Mouse (Mus musculus) brain, embryonic 14.5 days (tissue): ENCODE results near the gene Vsig10.

ENCODE experiments used
- CTCF ChIP-seq: fragments of 200-500 bp; IDR thresholded peaks from 2 replicates; pipeline ENCODE4 v1.5.1; 2012; ENCODE audit warnings: inconsistent platforms, mild to moderate bottlenecking, moderate library complexity, borderline replicate concordance; ENCODE audit not compliant: insufficient read depth, insufficient read length; ENCODE audit errors: extremely low read depth
- POLR2A ChIP-seq: fragments of 200-500 bp; IDR thresholded peaks from 2 replicates; pipeline ENCODE4 v1.6.1; 2012; ENCODE audit warnings: mild to moderate bottlenecking, inconsistent platforms, borderline replicate concordance; ENCODE audit not compliant: poor library complexity, insufficient read depth, insufficient read length, severe bottlenecking; ENCODE audit errors: extremely low read depth

DNA sequence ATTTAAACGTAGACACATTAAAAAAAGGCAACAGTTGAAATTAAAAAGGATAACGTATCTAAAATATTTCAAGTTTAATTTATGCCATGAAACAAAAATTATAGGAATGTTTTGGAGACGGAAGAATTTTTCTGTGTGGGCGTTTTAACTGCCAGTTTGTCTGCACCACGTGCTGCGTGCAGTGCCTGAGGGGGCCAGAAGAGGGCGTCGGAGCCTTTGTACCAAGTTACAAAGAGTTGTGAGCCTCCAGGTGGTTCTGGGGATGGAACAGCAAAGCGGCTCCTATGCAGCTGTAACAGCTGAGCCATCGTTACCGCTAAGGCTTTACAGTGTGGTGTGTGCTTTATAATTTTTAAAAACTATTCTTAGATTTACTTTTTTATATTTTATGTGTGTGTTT is 39.8 kb downstream of the Vsig10 start:
- TF ChIP-seq CTCF, result peak; percentile 69
- no peak for TF ChIP-seq POLR2A
